Mouse (Mus musculus) limb, embryonic 14.5 days (tissue): Measurements from ENCODE around the gene Myo1e. TPM values are rescaled to one million over a fixed set of nuclear protein-coding genes. Genes with fewer than 3 reads are reported as not detected.

Experiments
- ATAC-seq: fragments of 200-750 bp; cut with Nextera tagmentation; 2 replicates; pipeline ENCODE4 v1.8.0; 2017; ENCODE audit warnings: low read depth, moderate number of reproducible peaks, moderate TSS enrichment; ENCODE audit not compliant: low FRiP score
- DNase-seq: peaks from one replicate; pipeline ENCODE4 v3.0.0-alpha.2; 2015; ENCODE audit warnings: low spot score
- H3K27ac ChIP-seq: fragments of 300-500 bp; sonication (generic); replicated peaks from 2 replicates; pipeline ENCODE4 v1.5.1; 2014; ENCODE audit warnings: low read depth, mild to moderate bottlenecking, low read length, moderate library complexity, mixed read lengths
- H3K27me3 ChIP-seq: fragments of 300-500 bp; sonication (generic); 2 replicates; pipeline ENCODE4 v1.6.1; 2014; ENCODE audit warnings: low read length, mixed read lengths; ENCODE audit not compliant: control insufficient read depth, insufficient read depth
- H3K36me3 ChIP-seq: fragments of 300-500 bp; sonication (generic); 2 replicates; pipeline ENCODE4 v1.6.1; 2014; ENCODE audit warnings: mild to moderate bottlenecking, low read length, moderate library complexity, mixed read lengths; ENCODE audit not compliant: control insufficient read depth, insufficient read depth
- H3K4me1 ChIP-seq: fragments of 300-500 bp; sonication (generic); 2 replicates; pipeline ENCODE4 v1.6.1; 2014; ENCODE audit warnings: antibody characterized with exemption, low read length, mixed read lengths; ENCODE audit not compliant: control insufficient read depth, insufficient read depth
- H3K4me2 ChIP-seq: fragments of 300-500 bp; sonication (generic); replicated peaks from 2 replicates; pipeline ENCODE4 v1.6.1; 2014; ENCODE audit warnings: low read depth, mild to moderate bottlenecking, low read length, moderate library complexity; ENCODE audit not compliant: severe bottlenecking
- H3K4me3 ChIP-seq: fragments of 300-500 bp; sonication (generic); replicated peaks from 2 replicates; pipeline ENCODE4 v1.5.1; 2014; ENCODE audit warnings: low read length
- H3K9ac ChIP-seq: fragments of 300-500 bp; sonication (generic); 2 replicates; pipeline ENCODE4 v1.6.1; 2014; ENCODE audit warnings: mild to moderate bottlenecking, low read depth, low read length, moderate library complexity; ENCODE audit not compliant: severe bottlenecking
- H3K9me3 ChIP-seq: fragments of 300-500 bp; sonication (generic); 2 replicates; pipeline ENCODE4 v1.6.1; 2016; ENCODE audit warnings: low read length; ENCODE audit not compliant: control insufficient read depth
- POLR2A ChIP-seq: fragments of 200-500 bp; IDR thresholded peaks from 2 replicates; pipeline ENCODE4 v1.8.0; 2012; ENCODE audit warnings: inconsistent platforms, mild to moderate bottlenecking, moderate library complexity, borderline replicate concordance; ENCODE audit not compliant: insufficient read depth, insufficient read length; ENCODE audit errors: extremely low read depth
- WGBS: fragments of 180-500 bp; shearing (Covaris S2); extraction: QIAGEN DNeasy Blood & Tissue Kit; methylation state at CpG from one replicate; pipeline ENCODE4 v1.1.7; 2014; 5-methylcytosine and 5-hydroxymethylcytosine counted together
- polyA plus RNA-seq, 2 experiments: library from polyadenylated mRNA; depleted of rRNA in 1 of 2; stranded (reverse) in 1 of 2; unstranded in 1 of 2; fragments of >200 nt; fragmentation: Nextera tagmentation in 1 of 2; extraction: Ambion mirVana in 1 of 2; gene quantifications; 2 replicates each; pipeline versions ENCODE4 v1.2.1 to v1.2.3; 2012 to 2014

The Myo1e gene
- polyA plus RNA-seq, 2 experiments: 12.1 to 20.4 TPM

DNA sequence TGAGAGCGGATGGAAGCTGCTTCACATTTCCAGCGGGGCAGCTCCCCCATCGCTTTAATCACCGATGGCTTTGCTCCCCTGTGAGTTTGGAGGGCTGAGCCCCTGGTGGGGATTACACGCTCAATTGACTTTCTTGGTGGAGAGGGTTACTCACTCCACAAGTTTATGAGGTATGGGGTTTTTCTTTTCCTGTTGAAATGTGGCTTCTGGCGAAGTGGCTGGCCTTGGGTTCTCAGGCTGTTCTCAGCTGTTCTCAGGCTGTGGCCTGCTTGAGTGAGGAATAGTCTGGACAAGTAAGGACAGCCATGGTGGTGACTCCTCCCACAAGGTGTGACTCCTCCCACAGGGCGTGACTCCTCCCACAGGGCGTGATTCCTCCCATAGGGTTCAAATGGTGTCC, 149.1 kb downstream of the Myo1e start:
- H3K4me2 ChIP-seq: no peak overlapping the region
- H3K36me3 ChIP-seq: peaks cover 52% of the 10 kb centered on the region
- no peak overlapping the region for H3K27ac ChIP-seq
- ATAC-seq (peak; percentile 37; the same call in 1 of the 2 replicates), DNase-seq (no peak)
- no peaks in the 10 kb centered on the region for H3K27me3 ChIP-seq
- H3K9me3 ChIP-seq: no peaks in the 10 kb centered on the region
- H3K4me1 ChIP-seq: peaks cover 2% of the 10 kb centered on the region; the same call in 1 of the 2 replicates
- 42% methylated on average over 8 of the region's 8 CpGs for WGBS
- H3K4me3 ChIP-seq: no peak overlapping the region
- TF ChIP-seq POLR2A: no peak
- no peak overlapping the region for H3K9ac ChIP-seq

DNA sequence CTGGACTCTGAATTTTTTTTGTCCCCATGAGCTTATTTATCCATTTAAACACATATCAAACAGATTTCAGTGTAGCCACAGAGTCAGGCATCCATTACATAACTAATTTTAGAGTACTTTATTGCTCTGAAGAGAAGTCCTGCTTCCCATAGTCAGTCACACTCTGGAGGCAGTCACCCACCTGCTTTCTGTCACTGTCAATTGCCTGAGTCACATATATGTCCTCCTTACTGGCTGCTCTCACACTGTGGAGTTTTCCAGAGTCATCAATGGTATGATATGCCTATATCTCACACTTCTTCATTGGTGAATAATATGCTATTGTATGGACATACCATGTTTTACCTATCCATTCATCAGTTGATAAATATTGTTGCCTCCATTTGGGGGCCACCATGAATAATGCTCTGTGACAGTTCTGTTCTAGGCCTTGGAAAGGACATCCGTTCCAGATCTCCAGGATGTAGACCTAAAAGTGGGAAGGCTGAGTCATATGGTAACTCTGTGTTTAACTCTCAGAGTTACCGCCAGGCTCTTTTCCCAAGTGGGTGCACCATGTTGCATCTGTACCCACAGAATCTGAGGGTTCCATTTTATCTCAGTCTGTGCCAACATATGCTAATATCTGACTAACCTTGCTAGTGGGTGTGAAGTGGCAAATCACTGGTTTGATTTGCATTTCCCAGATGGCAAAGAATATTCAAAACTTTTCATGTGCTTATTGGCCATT, 152.4 kb downstream of the Myo1e start:
- no peaks in the 10 kb centered on the region for H3K9me3 ChIP-seq
- H3K4me1 ChIP-seq: peaks cover 2% of the 10 kb centered on the region; the same call in 1 of the 2 replicates
- no peaks in the 10 kb centered on the region for H3K27me3 ChIP-seq
- no peak for TF ChIP-seq POLR2A
- DNase-seq (no peak), ATAC-seq (no peak)
- H3K4me2 ChIP-seq: no peak overlapping the region
- H3K36me3 ChIP-seq: peaks cover 48% of the 10 kb centered on the region
- H3K9ac ChIP-seq: no peak overlapping the region
- H3K4me3 ChIP-seq: no peak overlapping the region
- no peak overlapping the region for H3K27ac ChIP-seq
- 96% methylated on average over 2 of the region's 2 CpGs for WGBS

GRCm38 (mm10) chr9:70364741-70365140, 157.6 kb downstream of the Myo1e start:
- no peak overlapping the region for H3K9ac ChIP-seq
- no peak for TF ChIP-seq POLR2A
- DNase-seq: no peak
- H3K4me3 ChIP-seq: no peak overlapping the region
- no peaks in the 10 kb centered on the region for H3K9me3 ChIP-seq
- ATAC-seq: no peak
- no peak overlapping the region for H3K27ac ChIP-seq
- H3K36me3 ChIP-seq: peaks cover 70% of the 10 kb centered on the region
- H3K4me1 ChIP-seq: no peaks in the 10 kb centered on the region
- 91% methylated on average over 8 of the region's 8 CpGs for WGBS
- H3K27me3 ChIP-seq: no peaks in the 10 kb centered on the region
- H3K4me2 ChIP-seq: no peak overlapping the region

DNA sequence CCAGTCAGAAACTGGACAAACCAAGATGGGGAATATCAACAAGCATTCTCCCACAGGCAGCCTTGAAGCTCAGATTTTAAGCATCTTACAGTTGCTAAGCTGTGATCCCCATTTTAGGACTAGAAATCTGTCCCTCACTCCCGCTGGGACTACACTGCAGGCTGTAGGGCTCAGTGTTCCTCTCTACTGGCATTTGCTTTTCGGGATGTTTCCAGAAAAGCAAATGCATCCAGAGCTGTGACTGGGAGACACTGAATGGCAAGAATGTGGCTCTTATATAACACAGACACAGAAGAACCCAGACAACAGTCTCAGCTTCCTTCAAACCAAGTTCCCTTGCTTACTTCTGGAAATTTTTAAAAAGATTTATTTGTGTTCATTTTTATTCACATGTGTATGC, 158.8 kb downstream of the Myo1e start:
- TF ChIP-seq POLR2A: no peak
- WGBS: 77% methylated on average over 2 of the region's 2 CpGs
- no peak overlapping the region for H3K27ac ChIP-seq
- H3K4me1 ChIP-seq: no peaks in the 10 kb centered on the region
- H3K4me2 ChIP-seq: no peak overlapping the region
- ATAC-seq (no peak), DNase-seq (no peak)
- no peaks in the 10 kb centered on the region for H3K9me3 ChIP-seq
- H3K36me3 ChIP-seq: peaks cover 75% of the 10 kb centered on the region
- H3K27me3 ChIP-seq: no peaks in the 10 kb centered on the region
- no peak overlapping the region for H3K4me3 ChIP-seq
- H3K9ac ChIP-seq: no peak overlapping the region

- Histone ChIP-seq H3K9ac (no peak overlapping the region), H3K36me3 (peaks cover 83% of the 10 kb centered on the region), H3K4me1 (no peaks in the 10 kb centered on the region), H3K4me3 (no peak overlapping the region), H3K9me3 (no peaks in the 10 kb centered on the region), H3K4me2 (no peak overlapping the region), H3K27ac (no peak overlapping the region), H3K27me3 (no peaks in the 10 kb centered on the region)
- DNase-seq: no peak
- WGBS: 92% methylated on average over 6 of the region's 6 CpGs
- TF ChIP-seq POLR2A: no peak
- ATAC-seq: no peak
Observed at GRCm38 (mm10) chr9:70366898-70367297, 159.7 kb downstream of the Myo1e start.
